Mouse (Mus musculus) thymus, postnatal 0 days (tissue): ENCODE data around the gene H2-M10.5. TPM values are rescaled to one million over a fixed set of nuclear protein-coding genes. Genes with fewer than 3 reads are reported as not detected.
"Not testable (repeated sequence)": the region's sequence is repeated elsewhere in the genome, so short reads cannot be mapped to it uniquely, and the experiment has no call there.

Source experiments
- DNase-seq: peaks from one replicate; pipeline ENCODE4 v3.0.0-alpha.2; 2015; ENCODE audit warnings: low spot score
- polyA plus RNA-seq: library from polyadenylated mRNA; unstranded; fragments of >200 nt; fragmentation: Nextera tagmentation; extraction: Ambion mirVana; gene quantifications from 2 replicates; pipeline ENCODE4 v1.2.1, GENCODE M21; 2015

The H2-M10.5 gene
- polyA plus RNA-seq, result 0.61 and 0.82 TPM in 2 replicates

DNA sequence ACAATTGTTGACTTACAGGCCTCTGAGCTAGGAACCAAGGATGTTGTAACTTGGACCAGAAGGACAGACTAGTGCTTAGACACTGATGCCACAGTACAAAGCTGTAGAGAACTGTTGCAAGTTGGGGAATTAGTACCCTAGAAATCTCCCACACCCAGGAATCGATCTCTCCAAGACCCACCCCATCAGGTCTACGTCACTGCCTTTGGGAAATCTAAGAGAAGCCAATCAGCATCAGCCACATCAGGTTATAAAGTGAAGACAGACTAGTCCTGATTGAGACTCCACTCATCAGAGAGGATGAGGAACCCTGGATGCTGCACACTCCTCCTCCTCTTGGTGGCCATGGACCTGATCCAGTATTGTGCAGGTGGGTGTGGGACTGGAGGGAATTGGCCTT, at the start of gene H2-M10.5:
Gene H2-M10.5 (plus strand): TSS at position 301 of the 400 bp plus-strand sequence.
- DNase-seq, result not testable (repeated sequence)

DNA sequence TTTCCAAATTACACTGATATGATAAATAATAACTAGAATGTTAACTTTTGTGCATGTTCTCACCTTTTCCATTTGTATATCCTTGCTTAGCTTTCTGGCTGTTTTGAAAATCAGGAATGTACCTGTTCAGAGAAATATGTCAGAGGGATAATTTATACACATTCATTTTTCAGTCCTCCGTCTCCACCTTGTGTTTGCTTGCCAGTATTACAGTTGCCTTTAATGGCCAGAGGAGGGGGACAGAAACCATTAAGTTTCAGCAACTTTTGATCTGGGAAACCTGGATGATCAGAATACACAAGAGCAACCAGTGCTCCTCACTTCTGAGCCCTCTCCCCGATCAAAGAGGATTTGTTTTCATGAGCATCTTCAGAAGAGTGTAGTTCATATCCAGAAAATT, 46.7 kb upstream of the H2-M10.5 start:
- DNase-seq, result peak; percentile 36

DNA sequence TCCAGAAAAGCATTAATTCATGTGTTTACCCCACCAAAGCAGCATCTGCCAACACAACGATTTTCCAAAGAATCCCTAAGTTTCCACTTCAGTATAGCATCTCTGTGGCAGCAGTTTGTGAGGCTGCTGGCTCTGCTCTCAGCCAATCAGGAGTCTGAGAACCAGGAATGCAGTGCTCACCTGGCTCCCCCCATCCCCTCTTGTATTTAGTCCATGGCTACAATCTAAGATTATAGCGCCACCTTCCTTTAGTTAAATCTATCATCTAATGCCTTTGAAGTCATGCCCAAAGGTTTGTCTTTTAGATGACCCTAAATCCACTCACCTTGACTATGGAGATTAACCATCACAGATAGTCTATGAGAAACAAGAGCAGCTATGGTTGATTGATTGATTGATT, 8.9 kb upstream of the H2-M10.5 start:
- no peak for DNase-seq

DNA sequence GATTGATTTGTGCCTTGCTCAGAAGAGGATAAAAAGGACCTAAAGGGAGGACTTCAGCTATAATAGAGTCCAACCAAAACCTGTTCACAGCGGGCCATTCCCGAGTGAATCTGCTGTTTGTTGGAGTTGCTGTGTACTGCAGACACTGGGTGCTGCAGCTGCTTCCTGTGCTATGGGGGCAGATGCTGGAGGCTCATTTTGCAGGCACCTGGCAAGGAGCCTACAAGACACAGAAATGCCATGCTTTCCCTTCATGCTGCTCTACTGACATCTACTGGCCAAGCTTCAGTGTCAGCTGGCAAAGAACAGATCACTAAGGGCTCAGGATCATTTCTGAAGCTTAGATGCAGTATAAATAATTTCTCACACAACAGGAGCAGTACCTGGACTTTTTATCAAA, 8.5 kb upstream of the H2-M10.5 start:
- peak; percentile 56 for DNase-seq

DNA sequence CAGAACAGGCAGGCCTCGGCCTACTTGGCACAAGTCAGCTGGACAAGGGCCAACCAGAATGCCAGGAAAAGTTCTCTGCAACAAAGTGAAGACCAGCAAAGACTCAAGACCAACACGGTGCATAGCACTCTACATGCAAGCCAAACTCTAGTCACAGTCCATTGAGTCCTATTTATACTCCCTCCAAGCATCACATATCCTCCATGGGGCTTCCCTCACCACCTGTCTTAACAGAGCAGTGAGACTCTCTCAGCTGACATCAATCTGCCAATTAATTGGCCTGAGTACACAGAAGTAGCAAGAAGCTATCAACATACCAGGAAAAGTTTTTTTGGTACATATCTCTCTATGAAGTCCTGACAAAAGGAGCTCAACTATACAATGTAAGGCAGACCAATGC, 7.3 kb upstream of the H2-M10.5 start:
- not testable (repeated sequence) for DNase-seq

DNA sequence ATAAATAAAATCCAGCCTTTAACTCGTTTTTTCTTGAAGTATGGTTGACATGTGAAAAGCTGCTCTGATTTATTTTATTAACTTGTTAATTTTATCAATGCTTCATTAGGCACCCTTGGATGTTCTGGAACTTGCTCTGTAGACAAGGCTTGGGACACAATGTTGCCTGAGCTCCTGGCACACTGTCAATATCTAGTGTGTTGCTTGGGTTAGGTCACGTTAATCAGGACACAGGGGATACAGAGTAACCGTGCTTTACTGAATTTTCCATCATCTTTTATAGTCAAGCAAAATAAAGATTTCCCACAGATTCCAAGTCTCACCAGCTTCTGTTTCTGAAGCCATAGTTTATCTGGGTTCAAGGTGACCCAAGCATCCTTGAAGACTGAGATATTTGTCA, 8.8 kb downstream of the H2-M10.5 start:
- DNase-seq, result no peak

DNA sequence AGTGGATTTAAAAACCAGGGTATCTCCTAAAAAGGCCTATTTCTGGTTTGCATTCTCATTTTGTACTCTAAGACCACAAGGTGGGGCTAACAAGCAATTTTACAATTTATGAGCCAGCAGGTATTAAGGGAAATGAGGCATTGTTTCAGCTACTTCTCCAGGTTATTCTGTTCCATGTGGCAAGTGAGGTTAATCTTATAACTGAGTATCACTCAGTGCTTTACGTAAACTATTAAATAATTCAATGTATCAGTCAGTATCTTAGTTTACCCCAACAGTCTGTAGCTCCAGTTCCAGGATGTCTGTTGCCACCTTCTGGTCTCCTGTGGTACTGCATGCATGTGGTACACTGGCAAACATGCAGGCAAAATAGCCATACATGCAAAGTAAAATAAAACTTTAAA, 13.8 kb downstream of the H2-M10.5 start:
- peak; percentile 50 for DNase-seq

DNA sequence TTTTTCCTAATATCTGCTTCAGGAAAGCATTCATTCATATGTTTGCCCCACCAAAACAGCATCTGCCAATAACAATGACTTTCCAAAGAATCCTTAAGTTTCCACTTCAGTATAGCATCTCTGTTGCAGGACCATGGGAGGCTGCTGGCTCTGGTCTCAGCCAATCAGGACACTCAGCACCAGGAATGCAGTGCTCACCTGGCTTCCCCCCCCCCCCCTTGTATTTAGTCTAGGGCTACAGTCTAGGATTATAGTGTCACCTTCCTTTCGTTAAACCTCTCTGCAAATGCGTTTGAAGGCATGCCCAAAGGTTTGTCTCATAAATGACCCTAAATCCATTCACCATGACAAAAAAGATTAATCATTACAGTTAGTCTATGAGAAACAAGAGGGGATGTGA, 15.6 kb downstream of the H2-M10.5 start:
- no peak for DNase-seq

DNA sequence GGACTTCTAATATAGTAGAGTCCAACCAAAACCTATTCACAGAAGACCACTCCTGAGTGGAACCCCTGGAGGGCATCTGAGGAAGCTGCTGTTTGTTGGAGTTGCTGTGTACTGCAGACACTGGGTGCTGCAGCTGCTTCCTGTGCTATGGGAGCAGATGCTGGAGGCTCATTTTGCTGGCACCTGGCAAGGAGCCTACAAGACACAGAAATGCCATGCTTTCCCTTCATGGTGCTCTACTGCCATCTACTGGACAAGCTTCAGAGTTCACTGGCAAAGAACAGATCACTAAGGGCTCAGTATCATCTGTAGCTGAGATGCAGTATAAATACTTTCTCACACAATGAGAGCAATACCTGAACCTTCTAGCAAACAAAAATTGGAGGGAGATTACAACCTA, 16.1 kb downstream of the H2-M10.5 start:
- peak; percentile 86 for DNase-seq

DNA sequence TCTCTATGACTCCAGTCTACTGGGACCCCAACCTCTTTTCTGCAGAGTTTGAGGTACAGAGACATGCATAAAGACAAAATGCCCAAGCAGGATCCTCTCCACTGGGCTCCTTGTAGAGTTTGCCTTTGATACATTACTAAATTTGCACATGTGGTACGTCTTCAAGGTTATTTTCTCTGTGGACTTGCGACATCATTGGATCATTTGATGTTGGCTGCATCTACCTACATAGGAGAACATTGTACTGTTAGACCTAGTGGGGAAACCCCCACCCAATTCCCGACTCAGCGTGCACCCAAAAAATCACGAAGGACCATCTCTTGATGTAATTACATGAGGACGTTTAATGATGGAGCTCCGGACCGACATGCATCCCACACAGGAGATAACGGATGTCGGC, 26.8 kb downstream of the H2-M10.5 start:
- no peak for DNase-seq

DNA sequence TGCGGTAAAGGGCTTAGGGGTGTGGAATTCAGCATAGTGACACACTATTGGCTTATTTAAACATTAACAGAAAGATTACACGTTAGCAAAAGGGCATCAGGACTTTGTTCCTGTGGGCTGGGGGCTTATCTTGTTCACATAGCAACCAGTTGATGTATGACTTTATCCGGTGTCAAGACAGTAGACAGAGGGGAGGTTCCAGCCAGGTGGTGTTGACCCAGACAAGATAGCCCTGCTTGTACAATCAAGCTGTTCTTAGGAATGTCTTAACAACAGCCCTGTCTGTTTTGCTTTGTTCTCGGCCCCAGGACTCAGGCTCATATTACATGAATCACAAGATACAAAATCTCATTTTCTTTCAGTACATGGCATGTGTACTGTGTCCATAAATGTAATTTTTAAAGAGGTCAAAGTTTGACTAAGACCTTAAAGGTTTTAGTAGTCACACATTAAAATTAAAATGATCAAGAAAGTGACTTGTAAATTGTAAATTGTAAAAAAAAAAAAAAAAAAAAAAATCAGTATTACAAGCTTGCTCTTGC, 27.3 kb downstream of the H2-M10.5 start:
- DNase-seq, result not testable (repeated sequence)

DNA sequence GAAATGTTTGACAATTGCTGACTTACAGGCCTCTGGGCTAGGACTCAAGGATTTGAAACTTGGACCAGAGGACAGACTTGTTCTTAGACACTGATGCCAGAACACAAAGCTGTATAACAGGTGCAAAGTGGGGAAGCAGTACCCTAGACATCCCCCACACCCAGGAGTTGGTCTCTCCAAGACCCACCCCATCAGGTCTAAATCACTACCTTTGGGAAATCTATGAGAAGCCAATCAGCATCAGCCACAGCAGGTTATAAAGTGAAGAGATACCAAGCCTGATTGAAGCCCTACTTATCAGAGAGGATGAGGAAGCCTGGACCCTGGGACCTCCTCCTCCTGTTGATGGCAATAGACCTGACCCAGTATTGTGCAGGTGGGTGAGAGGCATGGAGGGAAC, 39.2 kb downstream of the H2-M10.5 start, which contains the start of gene H2-M10.6:
Gene H2-M10.6 (plus strand): TSS at position 301 of the 400 bp plus-strand sequence.
- no peak for DNase-seq

DNA sequence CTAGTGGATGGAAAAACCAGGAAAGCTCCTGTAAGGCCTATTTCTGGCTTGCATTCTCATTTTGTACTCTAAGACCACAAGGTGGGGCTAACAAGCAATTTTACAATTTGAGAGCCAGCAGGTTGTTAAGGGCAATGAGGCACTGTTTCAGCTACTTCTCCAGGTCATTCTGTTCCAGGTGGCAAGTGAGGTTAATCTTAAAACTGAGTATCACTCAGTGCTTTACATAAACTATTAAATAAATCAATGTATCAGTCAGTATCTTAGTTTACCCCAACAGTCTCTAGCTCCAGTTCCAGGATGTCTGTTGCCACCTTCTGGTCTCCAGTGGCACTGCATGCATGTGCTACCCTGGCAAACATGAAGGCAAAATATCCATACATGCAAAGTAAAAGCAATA, 51.3 kb downstream of the H2-M10.5 start:
- DNase-seq, result peak; percentile 67

DNA sequence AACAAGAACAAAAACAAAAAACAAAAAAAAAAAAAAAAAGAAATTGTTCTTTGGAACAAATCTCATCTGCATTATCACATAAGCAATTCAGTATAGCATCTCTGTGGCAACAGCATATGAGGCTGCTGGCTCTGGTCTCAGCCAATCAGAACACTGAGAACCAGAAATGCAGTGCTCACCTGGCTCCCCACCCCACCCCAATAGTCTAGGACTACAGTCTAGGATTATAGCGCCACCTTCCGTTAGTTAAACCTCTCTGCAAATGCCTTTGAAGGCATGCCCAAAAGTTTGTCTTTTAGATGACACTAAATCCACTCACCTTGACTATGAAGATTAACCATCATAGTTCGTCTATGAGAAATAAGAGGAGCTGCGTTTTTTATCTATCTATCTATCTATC, 52.8 kb downstream of the H2-M10.5 start:
- DNase-seq, result peak; percentile 62

Other genes starting within 250 kb of the H2-M10.5 start
- gene H2-M11, start 225.8 kb upstream of the H2-M10.5 start, polyA plus RNA-seq, result not detected in 2 replicates
- gene H2-M9, start 130.2 kb upstream of the H2-M10.5 start, polyA plus RNA-seq, result 0.12 TPM in 1 of 2 replicates, not detected in the other
- 0.22 TPM in 1 of 2 replicates, not detected in the other for gene H2-M1, start 100.7 kb upstream of the H2-M10.5 start, polyA plus RNA-seq
- not detected in 2 replicates for gene H2-M10.6, start 39.3 kb downstream of the H2-M10.5 start, polyA plus RNA-seq
- 17.9 and 19.9 TPM in 2 replicates for gene Trim26, start 64.2 kb downstream of the H2-M10.5 start, polyA plus RNA-seq
- gene Trim15, start 94.3 kb downstream of the H2-M10.5 start, polyA plus RNA-seq, result 0.08 and 0.09 TPM in 2 replicates
- 0.09 and 0.24 TPM in 2 replicates for gene Trim10, start 96.7 kb downstream of the H2-M10.5 start, polyA plus RNA-seq
- 0.16 and 0.28 TPM in 2 replicates for gene Trim40, start 117.2 kb downstream of the H2-M10.5 start, polyA plus RNA-seq
- gene Trim31, start 125.2 kb downstream of the H2-M10.5 start, polyA plus RNA-seq, result 0.16 and 0.19 TPM in 2 replicates
- gene Rnf39, start 170.0 kb downstream of the H2-M10.5 start, polyA plus RNA-seq, result 0.42 and 0.45 TPM in 2 replicates
- 145 and 162 TPM in 2 replicates for gene Ppp1r11, start 178.8 kb downstream of the H2-M10.5 start, polyA plus RNA-seq
- gene Znrd1, start 185.6 kb downstream of the H2-M10.5 start, polyA plus RNA-seq, result 121 and 135 TPM in 2 replicates
- gene Znrd1as, start 185.7 kb downstream of the H2-M10.5 start, polyA plus RNA-seq, result 5.4 and 5.9 TPM in 2 replicates
- gene 2410137M14Rik, start 208.3 kb downstream of the H2-M10.5 start, polyA plus RNA-seq, result not detected in 2 replicates
- gene H2-M5, start 216.6 kb downstream of the H2-M10.5 start, polyA plus RNA-seq, result 0.09 and 0.10 TPM in 2 replicates
- gene Zfp57, start 228.3 kb downstream of the H2-M10.5 start, polyA plus RNA-seq, result 3.4 and 3.9 TPM in 2 replicates